Mouse (Mus musculus): Measurements from ENCODE around the gene Zfp365. TPM values are rescaled to one million over a fixed set of nuclear protein-coding genes. Genes with fewer than 3 reads are reported as not detected.

The Zfp365 gene
- polyA plus RNA-seq (2015; fragmentation: Nextera tagmentation; extraction: Ambion mirVana) = 0.66 and 0.84 TPM in 2 replicates

DNA sequence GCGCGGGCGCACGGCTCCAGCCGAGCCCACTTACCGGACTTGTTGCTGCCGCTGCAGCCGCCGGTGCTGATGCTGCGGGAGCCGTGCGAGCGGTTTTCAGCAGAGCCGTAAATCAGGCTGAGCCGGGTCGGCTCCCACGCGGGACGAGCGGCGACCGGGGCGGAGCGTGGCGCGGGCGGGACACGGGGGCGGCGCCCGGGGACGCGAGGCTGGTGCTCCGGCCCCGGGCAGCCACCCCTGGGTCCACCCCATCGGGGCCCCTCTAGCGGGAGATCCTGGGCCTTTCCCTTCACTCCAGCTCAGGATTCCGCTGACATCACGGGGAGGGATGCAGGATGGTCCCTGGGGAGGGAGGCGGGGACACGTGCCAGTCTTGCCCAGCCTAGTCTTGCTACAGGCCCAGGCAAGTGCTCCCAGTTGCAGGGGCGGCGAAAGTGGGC lies at the start of gene Zfp365:
Zfp365 (minus strand) TSS at position 326 of the 440 bp plus-strand sequence.
- Histone ChIP-seq H3K4me3 (ENCODE audit: low read length) (peak within 1 kb of the TSS; percentile 69), H3K4me2 (replicated peaks; ENCODE audit: low read depth, low read length) (peak within 1 kb of the TSS; percentile 99), H3K27ac (ENCODE audit: low read length) (no peak within 1 kb of the TSS), H3K9me3 (ENCODE audit: low read length) (0 out of 2 replicates have a peak, but pooled peaks cover 4% of the 10 kb centered on the region), H3K9ac (replicated peaks; ENCODE audit: low read length) (peak within 1 kb of the TSS; percentile 69), H3K36me3 (ENCODE audit: insufficient read depth, low read length) (no peaks in the 10 kb centered on the region), H3K27me3 (ENCODE audit: insufficient read depth, low read length) (no peaks in the 10 kb centered on the region), H3K4me1 (ENCODE audit: insufficient read depth, low read length) (peaks cover 3% of the 10 kb centered on the region; the same call in 1 of the 2 replicates)
- peak; percentile 94 for ATAC-seq (ENCODE audit: low FRiP score, low TSS enrichment)
- under 1% methylated on average over 43 of the region's 43 CpGs for WGBS

- Histone ChIP-seq H3K4me3 (ENCODE audit: low read length) (no peak overlapping the region), H3K27ac (ENCODE audit: low read length) (no peak overlapping the region), H3K36me3 (ENCODE audit: insufficient read depth, low read length) (no peaks in the 10 kb centered on the region), H3K9ac (replicated peaks; ENCODE audit: low read length) (no peak overlapping the region), H3K4me2 (replicated peaks; ENCODE audit: low read depth, low read length) (no peak overlapping the region), H3K9me3 (ENCODE audit: low read length) (no peaks in the 10 kb centered on the region), H3K27me3 (ENCODE audit: insufficient read depth, low read length) (no peaks in the 10 kb centered on the region), H3K4me1 (ENCODE audit: insufficient read depth, low read length) (no peaks in the 10 kb centered on the region)
- WGBS = 62% methylated on average over 3 of the region's 3 CpGs
- ATAC-seq (ENCODE audit: low FRiP score, low TSS enrichment) = no peak
These were observed 47.5 kb upstream of the Zfp365 start for GRCm38 (mm10) chr10:67959982-67960381.

- no peak overlapping the region for H3K4me2 ChIP-seq (replicated peaks; ENCODE audit: low read depth, low read length)
- no peaks in the 10 kb centered on the region for H3K9me3 ChIP-seq (ENCODE audit: low read length)
- 91% methylated on average over 2 of the region's 2 CpGs for WGBS
- no peak overlapping the region for H3K27ac ChIP-seq (ENCODE audit: low read length)
- H3K4me3 ChIP-seq (ENCODE audit: low read length) = no peak overlapping the region
- no peaks in the 10 kb centered on the region for H3K4me1 ChIP-seq (ENCODE audit: insufficient read depth, low read length)
- no peaks in the 10 kb centered on the region for H3K27me3 ChIP-seq (ENCODE audit: insufficient read depth, low read length)
- no peaks in the 10 kb centered on the region for H3K36me3 ChIP-seq (ENCODE audit: insufficient read depth, low read length)
- H3K9ac ChIP-seq (replicated peaks; ENCODE audit: low read length) = no peak overlapping the region
- no peak for ATAC-seq (ENCODE audit: low FRiP score, low TSS enrichment)
These were observed 43.5 kb upstream of the Zfp365 start for GRCm38 (mm10) chr10:67955982-67956381.

DNA sequence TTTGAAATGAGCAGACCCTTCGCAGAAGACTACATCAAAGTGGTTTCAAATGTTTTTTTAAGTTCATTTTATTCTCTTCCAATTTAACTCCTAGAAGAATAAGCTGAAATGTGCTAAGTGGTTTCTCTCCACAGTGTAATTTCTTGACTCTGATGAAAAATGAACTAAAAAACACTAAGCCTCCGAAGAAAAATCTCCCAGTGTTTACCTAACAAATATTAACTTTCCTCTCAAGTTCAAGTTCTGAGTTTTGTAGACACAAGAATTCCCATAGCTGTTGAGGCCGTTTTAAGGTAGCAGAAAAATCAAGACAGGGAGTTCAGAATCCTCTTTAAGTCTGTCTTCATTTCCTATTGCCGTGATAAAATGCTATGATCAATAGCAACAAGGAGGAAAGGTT lies 39.2 kb upstream of the Zfp365 start:
- Histone ChIP-seq H3K9ac (replicated peaks; ENCODE audit: low read length) (no peak overlapping the region), H3K36me3 (ENCODE audit: insufficient read depth, low read length) (no peaks in the 10 kb centered on the region), H3K4me2 (replicated peaks; ENCODE audit: low read depth, low read length) (no peak overlapping the region), H3K4me1 (ENCODE audit: insufficient read depth, low read length) (no peaks in the 10 kb centered on the region), H3K27ac (ENCODE audit: low read length) (no peak overlapping the region), H3K27me3 (ENCODE audit: insufficient read depth, low read length) (no peaks in the 10 kb centered on the region), H3K4me3 (ENCODE audit: low read length) (no peak overlapping the region), H3K9me3 (ENCODE audit: low read length) (no peaks in the 10 kb centered on the region)
- 76% methylated on average over 4 of the region's 4 CpGs for WGBS
- ATAC-seq (ENCODE audit: low FRiP score, low TSS enrichment) = no peak

DNA sequence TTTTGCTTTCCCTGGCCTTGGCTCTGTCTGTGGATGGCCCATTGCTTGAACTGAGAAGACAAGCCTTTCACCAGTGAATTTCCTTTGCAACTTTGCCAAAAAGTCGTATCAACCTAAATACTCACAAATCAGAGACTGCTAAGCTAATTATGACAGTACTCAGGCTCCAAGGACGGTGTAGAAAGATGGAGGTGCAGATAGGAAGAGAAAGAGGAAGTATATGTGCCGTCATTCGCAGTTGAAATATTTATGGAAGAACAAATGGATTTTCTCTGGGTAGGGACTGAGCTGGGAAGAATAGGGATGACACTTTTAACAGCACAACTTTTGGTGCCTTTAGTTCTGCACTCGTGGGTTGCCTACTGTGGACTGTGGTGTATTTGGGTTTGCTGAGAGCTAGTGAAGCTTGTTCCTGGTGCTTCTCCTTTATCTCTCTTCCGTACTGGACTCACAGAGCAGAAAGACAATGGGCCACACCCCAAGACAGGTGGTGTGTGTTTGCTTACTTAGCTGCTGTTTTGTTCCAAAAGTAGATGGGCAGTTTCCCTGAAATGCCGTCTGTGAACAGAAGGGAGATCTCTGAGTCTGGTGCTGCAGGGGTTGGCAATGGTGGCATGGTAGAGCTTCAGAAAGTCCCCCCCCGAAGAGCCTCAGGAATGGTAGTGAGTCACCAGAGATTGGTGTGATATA lies 37.7 kb upstream of the Zfp365 start:
- Histone ChIP-seq H3K9ac (replicated peaks; ENCODE audit: low read length) (no peak overlapping the region), H3K4me1 (ENCODE audit: insufficient read depth, low read length) (no peaks in the 10 kb centered on the region), H3K36me3 (ENCODE audit: insufficient read depth, low read length) (no peaks in the 10 kb centered on the region), H3K27me3 (ENCODE audit: insufficient read depth, low read length) (no peaks in the 10 kb centered on the region), H3K4me2 (replicated peaks; ENCODE audit: low read depth, low read length) (no peak overlapping the region), H3K27ac (ENCODE audit: low read length) (no peak overlapping the region), H3K9me3 (ENCODE audit: low read length) (no peaks in the 10 kb centered on the region; the same call in 1 of the 2 replicates), H3K4me3 (ENCODE audit: low read length) (no peak overlapping the region)
- ATAC-seq (ENCODE audit: low FRiP score, low TSS enrichment) = no peak
- WGBS = 66% methylated on average over 8 of the region's 8 CpGs

DNA sequence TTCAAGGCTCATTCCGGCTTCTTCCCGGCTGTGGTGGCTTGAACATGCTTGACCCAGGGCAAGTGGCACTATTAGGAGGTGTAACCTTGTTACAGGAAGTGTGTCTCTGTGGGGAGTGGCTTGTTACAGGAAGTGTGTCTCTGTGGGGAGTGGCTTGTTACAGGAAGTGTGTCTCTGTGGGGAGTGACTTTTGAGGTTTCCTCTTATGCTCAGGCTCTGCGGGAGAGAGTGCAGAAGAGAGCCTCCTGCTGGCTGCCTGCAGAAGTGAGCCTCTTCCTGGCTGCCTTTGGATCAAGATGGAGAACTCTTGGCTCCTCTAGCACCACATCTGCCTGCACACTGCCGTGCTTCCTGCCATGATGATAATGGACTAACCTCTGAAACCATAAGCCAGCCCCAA lies 31.1 kb upstream of the Zfp365 start:
- no peak overlapping the region for H3K4me3 ChIP-seq (ENCODE audit: low read length)
- no peaks in the 10 kb centered on the region for H3K4me1 ChIP-seq (ENCODE audit: insufficient read depth, low read length)
- H3K4me2 ChIP-seq (replicated peaks; ENCODE audit: low read depth, low read length) = no peak overlapping the region
- H3K27ac ChIP-seq (ENCODE audit: low read length) = no peak overlapping the region
- no peaks in the 10 kb centered on the region; the same call in 1 of the 2 replicates for H3K9me3 ChIP-seq (ENCODE audit: low read length)
- WGBS = 84% methylated on average over 4 of the region's 4 CpGs
- no peaks in the 10 kb centered on the region for H3K27me3 ChIP-seq (ENCODE audit: insufficient read depth, low read length)
- no peaks in the 10 kb centered on the region for H3K36me3 ChIP-seq (ENCODE audit: insufficient read depth, low read length)
- H3K9ac ChIP-seq (replicated peaks; ENCODE audit: low read length) = no peak overlapping the region
- ATAC-seq (ENCODE audit: low FRiP score, low TSS enrichment) = no peak

DNA sequence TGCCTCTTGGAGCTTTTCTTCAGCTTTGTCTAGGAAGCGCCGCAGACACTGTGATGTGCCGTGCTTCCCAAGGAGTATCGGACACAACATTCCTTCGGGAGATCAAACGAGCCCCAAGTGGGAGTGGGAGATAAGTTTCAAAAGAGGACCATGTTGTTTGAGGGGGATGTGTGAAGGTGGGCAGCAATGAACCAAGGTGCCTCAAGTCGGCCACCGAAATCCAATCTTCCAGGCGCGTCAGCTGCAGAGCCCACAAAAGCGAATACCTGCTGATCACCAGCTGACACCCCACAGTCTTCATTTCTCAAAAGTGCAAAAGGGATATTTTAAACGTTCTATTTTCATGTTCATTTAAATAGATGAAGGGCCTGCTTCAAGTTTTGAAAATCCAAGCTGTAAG lies 27.1 kb upstream of the Zfp365 start:
- no peak overlapping the region for H3K9ac ChIP-seq (replicated peaks; ENCODE audit: low read length)
- no peak for ATAC-seq (ENCODE audit: low FRiP score, low TSS enrichment)
- H3K4me1 ChIP-seq (ENCODE audit: insufficient read depth, low read length) = no peaks in the 10 kb centered on the region
- H3K36me3 ChIP-seq (ENCODE audit: insufficient read depth, low read length) = no peaks in the 10 kb centered on the region
- H3K27ac ChIP-seq (ENCODE audit: low read length) = no peak overlapping the region
- no peak overlapping the region for H3K4me3 ChIP-seq (ENCODE audit: low read length)
- no peaks in the 10 kb centered on the region for H3K27me3 ChIP-seq (ENCODE audit: insufficient read depth, low read length)
- H3K9me3 ChIP-seq (ENCODE audit: low read length) = no peaks in the 10 kb centered on the region
- peak overlapping the region; percentile 35 for H3K4me2 ChIP-seq (replicated peaks; ENCODE audit: low read depth, low read length)
- 39% methylated on average over 12 of the region's 12 CpGs for whole genome bisulfite sequencing

DNA sequence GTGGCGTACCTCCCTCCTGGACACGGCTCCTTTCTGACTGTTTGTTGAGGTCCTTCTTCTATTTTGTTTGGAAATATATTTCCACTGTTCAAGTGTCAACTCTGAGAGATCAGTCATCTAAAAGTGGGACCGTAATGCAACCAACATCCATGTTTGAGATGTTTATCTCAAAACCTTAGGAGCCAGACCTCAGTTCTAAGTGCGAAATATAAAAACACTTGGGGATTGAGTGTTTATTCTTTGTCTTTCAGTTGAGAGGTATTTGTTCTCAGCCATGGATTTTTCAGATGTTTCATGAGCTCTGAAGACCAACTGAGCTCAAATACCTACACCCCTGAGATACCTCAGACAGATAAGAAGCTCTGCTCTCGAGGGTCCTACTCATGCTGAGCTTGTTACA lies 25.3 kb upstream of the Zfp365 start:
- no peak overlapping the region for H3K27ac ChIP-seq (ENCODE audit: low read length)
- H3K27me3 ChIP-seq (ENCODE audit: insufficient read depth, low read length) = no peaks in the 10 kb centered on the region
- H3K9me3 ChIP-seq (ENCODE audit: low read length) = no peaks in the 10 kb centered on the region
- ATAC-seq (ENCODE audit: low FRiP score, low TSS enrichment) = no peak
- H3K36me3 ChIP-seq (ENCODE audit: insufficient read depth, low read length) = no peaks in the 10 kb centered on the region
- no peak overlapping the region for H3K4me2 ChIP-seq (replicated peaks; ENCODE audit: low read depth, low read length)
- H3K4me1 ChIP-seq (ENCODE audit: insufficient read depth, low read length) = no peaks in the 10 kb centered on the region
- 86% methylated on average over 5 of the region's 5 CpGs for WGBS
- H3K4me3 ChIP-seq (ENCODE audit: low read length) = no peak overlapping the region
- H3K9ac ChIP-seq (replicated peaks; ENCODE audit: low read length) = no peak overlapping the region

DNA sequence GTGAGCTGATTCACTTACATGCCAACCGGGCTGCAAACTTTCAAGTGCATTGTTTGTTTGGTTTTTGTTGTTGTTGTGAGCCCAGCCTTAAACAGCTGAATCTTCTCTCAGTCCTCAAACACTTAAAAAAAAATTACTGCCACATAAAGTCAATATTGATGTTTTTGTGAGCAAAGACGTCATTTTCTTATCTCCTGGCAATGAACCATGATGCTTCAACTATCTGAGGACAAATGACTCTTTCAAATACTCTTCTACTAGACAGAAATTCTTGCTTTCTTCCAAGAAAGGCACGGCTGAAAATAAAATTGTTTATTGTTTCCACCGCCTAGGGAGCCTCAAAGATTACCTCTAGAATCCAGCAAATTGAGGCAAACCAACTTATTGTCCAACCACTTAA lies 24.5 kb upstream of the Zfp365 start:
- no peak overlapping the region for H3K9ac ChIP-seq (replicated peaks; ENCODE audit: low read length)
- H3K27ac ChIP-seq (ENCODE audit: low read length) = no peak overlapping the region
- no peaks in the 10 kb centered on the region for H3K9me3 ChIP-seq (ENCODE audit: low read length)
- 57% methylated on average over 4 of the region's 4 CpGs for WGBS
- H3K27me3 ChIP-seq (ENCODE audit: insufficient read depth, low read length) = no peaks in the 10 kb centered on the region
- ATAC-seq (ENCODE audit: low FRiP score, low TSS enrichment) = no peak
- no peak overlapping the region for H3K4me2 ChIP-seq (replicated peaks; ENCODE audit: low read depth, low read length)
- no peaks in the 10 kb centered on the region for H3K36me3 ChIP-seq (ENCODE audit: insufficient read depth, low read length)
- H3K4me3 ChIP-seq (ENCODE audit: low read length) = no peak overlapping the region
- no peaks in the 10 kb centered on the region for H3K4me1 ChIP-seq (ENCODE audit: insufficient read depth, low read length)

DNA sequence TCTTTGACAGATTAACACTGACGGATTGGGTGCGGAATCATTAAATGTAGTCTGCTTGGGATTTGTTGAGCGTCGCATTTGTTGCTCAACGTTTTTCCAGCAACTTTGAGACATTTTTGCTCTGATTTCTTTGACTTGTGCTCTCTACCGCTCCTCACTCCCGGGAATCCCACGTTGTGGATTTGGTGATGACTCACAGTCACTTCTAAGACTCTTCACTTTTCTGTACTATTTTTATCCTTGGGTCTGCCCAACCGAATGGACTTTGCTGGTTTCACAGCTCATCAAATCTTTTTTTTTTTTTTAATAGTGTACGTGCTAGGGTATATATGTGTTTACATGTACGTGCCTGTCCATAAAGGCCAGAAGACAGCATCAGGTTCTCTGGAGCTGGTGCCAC lies 20.3 kb upstream of the Zfp365 start:
- H3K27ac ChIP-seq (ENCODE audit: low read length) = no peak overlapping the region
- H3K36me3 ChIP-seq (ENCODE audit: insufficient read depth, low read length) = no peaks in the 10 kb centered on the region
- H3K4me3 ChIP-seq (ENCODE audit: low read length) = no peak overlapping the region
- H3K9me3 ChIP-seq (ENCODE audit: low read length) = no peaks in the 10 kb centered on the region
- no peak overlapping the region for H3K9ac ChIP-seq (replicated peaks; ENCODE audit: low read length)
- no peaks in the 10 kb centered on the region for H3K4me1 ChIP-seq (ENCODE audit: insufficient read depth, low read length)
- ATAC-seq (ENCODE audit: low FRiP score, low TSS enrichment) = no peak
- 85% methylated on average over 11 of the region's 11 CpGs for WGBS
- H3K4me2 ChIP-seq (replicated peaks; ENCODE audit: low read depth, low read length) = no peak overlapping the region
- H3K27me3 ChIP-seq (ENCODE audit: insufficient read depth, low read length) = no peaks in the 10 kb centered on the region

Measured in kidney, embryonic 16.5 days (tissue).